Mouse (Mus musculus) bone marrow macrophage, adult 2 months (primary cell): ENCODE results near the gene Vash2.

Experiments used
- CTCF ChIP-seq: IDR thresholded peaks from 2 replicates; pipeline ENCODE4 v1.5.1; 2012; ENCODE audit warnings: low read depth, mild to moderate bottlenecking, low read length, moderate library complexity
- POLR2A ChIP-seq: IDR thresholded peaks from 2 replicates; pipeline ENCODE4 v1.6.1; 2012; ENCODE audit warnings: mild to moderate bottlenecking, low read depth, low read length, borderline replicate concordance

DNA sequence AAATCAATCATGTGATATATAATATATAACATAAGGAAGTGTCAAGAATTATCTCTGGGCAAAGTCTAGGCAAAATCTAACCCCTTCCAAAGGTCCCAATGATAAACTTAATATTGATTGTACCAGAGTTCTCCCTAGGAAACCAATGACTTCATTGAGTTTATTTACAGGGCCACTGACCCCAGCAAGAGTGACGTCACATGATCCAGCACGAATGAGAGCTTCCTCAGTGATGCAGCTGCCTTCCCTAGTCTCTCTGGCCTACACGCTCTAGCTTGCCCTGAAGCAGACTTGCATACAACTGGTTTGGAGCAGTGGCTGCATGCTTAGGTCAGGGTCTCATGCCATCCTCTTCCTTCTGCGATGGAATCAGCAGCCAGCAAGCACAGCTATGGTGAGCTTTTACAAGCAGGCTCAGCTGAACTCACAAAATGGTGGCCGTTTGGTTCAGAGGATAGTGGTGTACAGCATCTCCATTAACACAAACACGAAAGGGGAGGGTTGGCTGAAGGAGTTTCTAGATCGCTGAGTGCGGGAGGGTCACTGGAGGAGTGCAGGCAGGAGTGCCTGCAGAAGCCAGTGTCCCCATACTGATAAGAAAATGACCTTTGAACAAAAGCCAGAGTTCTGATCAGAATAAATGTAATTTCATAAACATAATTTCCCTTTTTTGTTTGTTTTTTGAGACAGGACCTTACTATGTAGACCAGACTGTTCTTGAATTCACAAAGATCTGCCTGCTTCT, 59.2 kb downstream of the Vash2 start:
- TF ChIP-seq CTCF (no peak), POLR2A (no peak)
